Mouse (Mus musculus) G1E (cell line): ENCODE measurements at regions not wholly inside any gene's neighbourhood (a gene's known extent, or its start where the extent isn't known, plus 50 kb on each side); places are given as distances from the start of the nearest gene placed in this dataset.

Experiments used
- ATAC-seq: 2 replicates; pipeline ENCODE4 v1.8.0; 2016; ENCODE audit warnings: mild to moderate bottlenecking; ENCODE audit not compliant: insufficient number of reproducible peaks, poor library complexity, low FRiP score, severe bottlenecking; ENCODE audit errors: extremely low read depth
- DNase-seq: peaks from one replicate; pipeline ENCODE4 v3.0.0; 2012; ENCODE audit warnings: low spot score
- H3K27me3 ChIP-seq: 2 replicates; pipeline ENCODE4 v1.6.1; 2012; ENCODE audit warnings: mild to moderate bottlenecking, low read length, inconsistent platforms; ENCODE audit not compliant: insufficient read depth
- H3K36me3 ChIP-seq: replicated peaks from 2 replicates; pipeline ENCODE3; 2012; ENCODE audit warnings: mild to moderate bottlenecking, inconsistent platforms
- H3K4me1 ChIP-seq: 2 replicates; pipeline ENCODE4 v1.6.1; 2012; ENCODE audit warnings: low read depth, low read length, inconsistent platforms, mixed read lengths; ENCODE audit not compliant: insufficient read depth
- H3K4me3 ChIP-seq: 2 replicates; pipeline ENCODE4 v1.5.1; 2012; ENCODE audit warnings: low read depth, mild to moderate bottlenecking, inconsistent platforms, low read length, moderate library complexity, mixed read lengths
- H3K9me3 ChIP-seq: replicated peaks from 2 replicates; pipeline ENCODE4 v1.6.1; 2012; ENCODE audit warnings: inconsistent platforms
- CTCF ChIP-seq: IDR thresholded peaks from 2 replicates; pipeline ENCODE4 v1.5.1; 2012; ENCODE audit warnings: low read depth, low read length, inconsistent platforms, mixed read lengths
- GATA1 ChIP-seq: IDR thresholded peaks from 2 replicates; pipeline ENCODE4 v1.6.1; 2012; ENCODE audit warnings: borderline replicate concordance, low read length, inconsistent platforms, mixed read lengths
- GATA2 ChIP-seq: IDR thresholded peaks from 2 replicates; pipeline ENCODE4 v1.6.1; 2012; ENCODE audit warnings: low read depth, low read length, inconsistent platforms, borderline replicate concordance
- POLR2AphosphoS5 ChIP-seq: IDR thresholded peaks from 2 replicates; pipeline ENCODE4 v1.6.1; 2012; ENCODE audit warnings: low read depth, low read length, inconsistent platforms; ENCODE audit not compliant: insufficient replicate concordance
- TAL1 ChIP-seq: conservative IDR thresholded peaks from 2 replicates; pipeline ENCODE4 v1.6.1; 2012; ENCODE audit warnings: low read depth, low read length, inconsistent platforms, mixed read lengths

- Histone ChIP-seq H3K9me3 (peaks cover 5% of the 10 kb centered on the region; the same call in 1 of the 2 replicates), H3K27me3 (no peaks in the 10 kb centered on the region), H3K4me1 (no peaks in the 10 kb centered on the region), H3K4me3 (no peak overlapping the region), H3K36me3 (no peaks in the 10 kb centered on the region)
- TF ChIP-seq CTCF (no peak), GATA1 (no peak), POLR2AphosphoS5 (no peak), TAL1 (no peak), GATA2 (no peak)
- ATAC-seq (no peak), DNase-seq (no peak)
These were observed 161.9 kb upstream of the Ccdc122 start for GRCm38 (mm10) chr14:76874542-76875265.

- DNase-seq (no peak), ATAC-seq (no peak)
- no peak overlapping the region for H3K4me3 ChIP-seq
- TF ChIP-seq TAL1 (no peak), GATA1 (no peak), GATA2 (no peak), CTCF (no peak), POLR2AphosphoS5 (no peak)
- H3K27me3 ChIP-seq, result no peaks in the 10 kb centered on the region
- H3K36me3 ChIP-seq, result no peaks in the 10 kb centered on the region
- peaks cover 11% of the 10 kb centered on the region for H3K9me3 ChIP-seq
- H3K4me1 ChIP-seq, result no peaks in the 10 kb centered on the region
These were observed 162.9 kb upstream of the Ccdc122 start for GRCm38 (mm10) chr14:76873684-76874083.

GRCm38 (mm10) chr14:76872976-76873375, 163.6 kb upstream of the Ccdc122 start:
- DNase-seq (no peak), ATAC-seq (no peak)
- H3K4me1 ChIP-seq, result no peaks in the 10 kb centered on the region
- H3K27me3 ChIP-seq, result no peaks in the 10 kb centered on the region
- peaks cover 11% of the 10 kb centered on the region for H3K9me3 ChIP-seq
- H3K36me3 ChIP-seq, result no peaks in the 10 kb centered on the region
- H3K4me3 ChIP-seq, result no peak overlapping the region
- TF ChIP-seq CTCF, result no peak
- no peak for TF ChIP-seq TAL1
- no peak for TF ChIP-seq POLR2AphosphoS5
- TF ChIP-seq GATA1, result no peak
- TF ChIP-seq GATA2, result no peak

GRCm38 (mm10) chr14:76872510-76872909, 164.1 kb upstream of the Ccdc122 start:
- Histone ChIP-seq H3K9me3 (peaks cover 14% of the 10 kb centered on the region), H3K36me3 (no peaks in the 10 kb centered on the region), H3K4me3 (no peak overlapping the region), H3K27me3 (no peaks in the 10 kb centered on the region), H3K4me1 (no peaks in the 10 kb centered on the region)
- DNase-seq (no peak), ATAC-seq (no peak)
- no peak for TF ChIP-seq TAL1
- no peak for TF ChIP-seq POLR2AphosphoS5
- no peak for TF ChIP-seq GATA2
- TF ChIP-seq CTCF, result no peak
- TF ChIP-seq GATA1, result no peak

GRCm38 (mm10) chr14:76868831-76869230, 167.7 kb upstream of the Ccdc122 start:
- ATAC-seq, result no peak

GRCm38 (mm10) chr14:76868131-76868530, 168.4 kb upstream of the Ccdc122 start:
- Histone ChIP-seq H3K36me3 (no peaks in the 10 kb centered on the region), H3K4me3 (no peak overlapping the region), H3K4me1 (no peaks in the 10 kb centered on the region), H3K9me3 (peaks cover 29% of the 10 kb centered on the region), H3K27me3 (no peaks in the 10 kb centered on the region)
- TF ChIP-seq GATA1 (no peak), POLR2AphosphoS5 (no peak), GATA2 (no peak), CTCF (no peak), TAL1 (no peak)
- DNase-seq (no peak), ATAC-seq (no peak)

More at GRCm38 (mm10) chr14:76868831-76869230, 167.7 kb upstream of the Ccdc122 start:
- Histone ChIP-seq H3K36me3 (no peaks in the 10 kb centered on the region), H3K27me3 (no peaks in the 10 kb centered on the region), H3K4me1 (no peaks in the 10 kb centered on the region), H3K9me3 (peaks cover 24% of the 10 kb centered on the region), H3K4me3 (no peak overlapping the region)
- DNase-seq, result no peak
- TF ChIP-seq CTCF (no peak), POLR2AphosphoS5 (no peak), GATA2 (no peak), TAL1 (no peak), GATA1 (no peak)
